Mouse (Mus musculus) thymus, adult 2 months (tissue): Measurements from ENCODE around the gene Pgap3. TPM values are rescaled to one million over a fixed set of nuclear protein-coding genes. Genes with fewer than 3 reads are reported as not detected.

Source experiments
- DNase-seq: peaks from one replicate; pipeline ENCODE4 v3.0.0; 2021
- H3K27ac ChIP-seq: fragments of 200-500 bp; 2 replicates; pipeline ENCODE4 v1.5.1; 2012; ENCODE audit warnings: low read length, control low read depth; ENCODE audit not compliant: control insufficient read depth, insufficient read depth
- H3K27me3 ChIP-seq: fragments of 200-500 bp; 2 replicates; pipeline ENCODE4 v1.6.1; 2012; ENCODE audit warnings: mild to moderate bottlenecking, low read length, moderate library complexity, mixed read lengths; ENCODE audit not compliant: control insufficient read depth, insufficient read depth
- H3K36me3 ChIP-seq: fragments of 200-500 bp; 2 replicates; pipeline ENCODE4 v1.6.1; 2012; ENCODE audit warnings: mild to moderate bottlenecking, low read length, moderate library complexity; ENCODE audit not compliant: control insufficient read depth, insufficient read depth
- H3K4me1 ChIP-seq: fragments of 200-500 bp; replicated peaks from 2 replicates; pipeline ENCODE4 v1.6.1; 2012; ENCODE audit warnings: low read length; ENCODE audit not compliant: control insufficient read depth, insufficient read depth
- H3K4me3 ChIP-seq: fragments of 200-500 bp; 2 replicates; pipeline ENCODE4 v1.5.1; 2012; ENCODE audit warnings: mild to moderate bottlenecking, low read length, control low read depth, moderate library complexity; ENCODE audit not compliant: control insufficient read depth, insufficient read depth
- CTCF ChIP-seq: fragments of 200-500 bp; IDR thresholded peaks from 2 replicates; pipeline ENCODE4 v1.5.1; 2012; ENCODE audit warnings: mild to moderate bottlenecking, control low read depth, low read length, moderate library complexity, borderline replicate concordance; ENCODE audit not compliant: control insufficient read depth, poor library complexity, insufficient read depth; ENCODE audit errors: extremely low read depth
- POLR2A ChIP-seq: fragments of 200-500 bp; IDR thresholded peaks from 2 replicates; pipeline ENCODE4 v1.6.1; 2012; ENCODE audit warnings: mild to moderate bottlenecking, low read length, control low read depth, moderate library complexity; ENCODE audit not compliant: control insufficient read depth, poor library complexity, insufficient read depth; ENCODE audit errors: extremely low read depth
- WGBS: fragments of 180-500 bp; shearing (Covaris S2); methylation state at CpG from one replicate; pipeline ENCODE4 v1.1.7; 2018; 5-methylcytosine and 5-hydroxymethylcytosine counted together
- polyA plus RNA-seq: library from polyadenylated mRNA; depleted of rRNA; stranded (reverse); fragments of >200 nt; gene quantifications from 2 replicates; pipeline ENCODE4 v1.2.3, GENCODE M21; 2012

The Pgap3 gene
- polyA plus RNA-seq, 1 experiment, result 51.8 TPM

- 83% methylated on average over 10 of the region's 10 CpGs for WGBS
- Histone ChIP-seq H3K27ac (no peak overlapping the region), H3K36me3 (peaks cover 28% of the 10 kb centered on the region), H3K4me1 (peaks cover 25% of the 10 kb centered on the region), H3K27me3 (no peaks in the 10 kb centered on the region), H3K4me3 (no peak overlapping the region)
- TF ChIP-seq CTCF (no peak), POLR2A (no peak)
- no peak for DNase-seq
Observed at GRCm38 (mm10) chr11:98371556-98372240, 28.6 kb downstream of the Pgap3 start.

DNA sequence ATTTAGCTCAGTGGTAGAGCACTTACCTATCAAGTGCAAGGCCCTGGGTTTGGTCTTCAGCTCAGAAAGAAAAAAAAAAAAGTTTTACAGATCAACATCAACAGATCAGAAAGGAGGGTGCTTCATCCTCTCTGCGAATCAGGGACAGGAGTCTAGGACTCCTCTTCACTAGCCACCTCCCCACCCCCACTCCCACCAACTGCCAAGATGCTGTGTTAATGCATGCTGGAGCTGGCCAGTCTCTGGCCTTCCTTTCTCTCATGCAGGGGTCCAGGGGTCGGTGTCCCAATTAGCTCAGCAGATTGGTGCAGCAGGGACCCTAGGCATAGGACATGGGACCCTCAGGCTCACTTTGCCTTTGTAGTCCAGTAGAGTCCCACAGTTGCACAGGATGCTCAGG lies 29.7 kb downstream of the Pgap3 start:
- no peak for DNase-seq
- Histone ChIP-seq H3K4me3 (no peak overlapping the region), H3K36me3 (peaks cover 18% of the 10 kb centered on the region), H3K27me3 (no peaks in the 10 kb centered on the region), H3K27ac (no peak overlapping the region), H3K4me1 (peaks cover 32% of the 10 kb centered on the region)
- 95% methylated on average over 2 of the region's 2 CpGs for WGBS
- TF ChIP-seq POLR2A (no peak), CTCF (no peak)

DNA sequence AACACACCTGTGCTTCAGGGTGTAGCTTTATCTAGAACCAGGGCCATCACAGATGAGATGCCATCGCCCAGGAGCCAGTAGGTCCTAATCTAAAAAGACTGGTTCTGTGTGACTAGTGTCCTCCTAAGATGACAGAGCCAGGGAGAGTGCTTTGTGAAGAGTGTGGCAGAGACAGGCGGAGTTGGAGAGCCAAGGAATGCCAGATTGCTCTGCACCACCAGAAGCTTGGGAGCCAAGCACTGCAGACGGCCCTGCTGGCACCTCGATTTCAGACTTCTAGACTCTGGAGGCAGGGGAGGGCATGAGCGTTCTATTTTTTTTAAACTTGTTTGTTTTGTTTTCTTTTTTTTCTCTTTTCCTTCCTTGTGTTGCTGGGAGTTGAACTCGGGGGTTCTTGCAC lies 31.0 kb downstream of the Pgap3 start:
- Histone ChIP-seq H3K27me3 (no peaks in the 10 kb centered on the region), H3K4me3 (no peak overlapping the region), H3K27ac (no peak overlapping the region), H3K36me3 (peaks cover 5% of the 10 kb centered on the region), H3K4me1 (peaks cover 32% of the 10 kb centered on the region)
- no peak for DNase-seq
- TF ChIP-seq CTCF (no peak), POLR2A (no peak)
- WGBS, result 92% methylated on average over 6 of the region's 6 CpGs

GRCm38 (mm10) chr11:98367863-98368186 lies 32.5 kb downstream of the Pgap3 start:
- peak overlapping the region; percentile 59; the same call in 1 of the 2 replicates for H3K27ac ChIP-seq
- DNase-seq, result no peak
- 26% methylated on average over 7 of the region's 7 CpGs for WGBS

GRCm38 (mm10) chr11:98367171-98367862 lies 33.0 kb downstream of the Pgap3 start:
- Histone ChIP-seq H3K4me3 (no peak overlapping the region), H3K27ac (peak overlapping the region; percentile 59), H3K27me3 (no peaks in the 10 kb centered on the region), H3K36me3 (no peaks in the 10 kb centered on the region), H3K4me1 (peaks cover 44% of the 10 kb centered on the region)
- WGBS, result 12% methylated on average over 10 of the region's 10 CpGs
- DNase-seq, result peak; percentile 63
- TF ChIP-seq CTCF, result 0 out of 2 replicates have a peak, but pooled peaks have one; percentile 16
- no peak for TF ChIP-seq POLR2A

More at GRCm38 (mm10) chr11:98367863-98368186, 32.5 kb downstream of the Pgap3 start:
- peaks cover 44% of the 10 kb centered on the region for H3K4me1 ChIP-seq
- H3K4me3 ChIP-seq, result no peak overlapping the region
- no peak for TF ChIP-seq CTCF
- no peak for TF ChIP-seq POLR2A
- H3K27me3 ChIP-seq, result no peaks in the 10 kb centered on the region
- no peaks in the 10 kb centered on the region for H3K36me3 ChIP-seq

DNA sequence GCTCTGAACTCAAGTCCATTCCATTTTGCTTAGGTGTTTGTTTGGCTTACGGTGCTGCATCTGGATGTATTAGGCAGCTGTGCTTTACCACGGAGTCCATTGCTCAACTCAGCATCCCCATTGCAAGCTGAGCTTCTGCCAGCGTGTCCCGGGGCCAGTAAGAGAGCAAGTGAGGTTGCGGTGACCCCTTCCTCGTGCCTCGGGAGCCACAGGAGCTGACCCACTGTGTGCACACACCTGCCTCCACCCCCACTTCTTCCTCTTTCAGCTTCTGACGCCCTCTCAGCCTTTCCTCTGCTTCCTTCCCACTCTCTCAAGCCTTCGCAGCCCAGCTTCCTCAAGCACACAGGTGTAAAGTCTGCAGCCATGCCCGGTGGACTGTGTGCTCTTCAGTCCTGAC lies 34.0 kb downstream of the Pgap3 start:
- no peak for DNase-seq
- WGBS, result 11% methylated on average over 10 of the region's 10 CpGs
- H3K4me3 ChIP-seq, result no peak overlapping the region
- TF ChIP-seq CTCF (no peak), POLR2A (no peak)
- no peaks in the 10 kb centered on the region for H3K36me3 ChIP-seq
- H3K27ac ChIP-seq, result no peak overlapping the region
- peaks cover 42% of the 10 kb centered on the region for H3K4me1 ChIP-seq
- H3K27me3 ChIP-seq, result no peaks in the 10 kb centered on the region
